Mouse (Mus musculus): ENCODE data around the gene Timp3. TPM values are rescaled to one million over a fixed set of nuclear protein-coding genes. Genes with fewer than 3 reads are reported as not detected.

The Timp3 gene
- polyA plus RNA-seq, 1 experiment from 2014 or later: 18.0 TPM

GRCm38 (mm10) chr10:86343362-86343761 is 43.2 kb downstream of the Timp3 start:
- no peak overlapping the region for H3K27ac ChIP-seq
- H3K4me3 ChIP-seq (replicated peaks): no peak overlapping the region
- H3K9me3 ChIP-seq: no peaks in the 10 kb centered on the region
- ATAC-seq (ENCODE audit: low FRiP score): no peak
- 0 out of 2 replicates have a peak, but pooled peaks cover 4% of the 10 kb centered on the region for H3K36me3 ChIP-seq (replicated peaks)
- peaks cover 18% of the 10 kb centered on the region for H3K4me1 ChIP-seq
- 88% methylated on average over 6 of the region's 6 CpGs for WGBS
- no peak overlapping the region for H3K4me2 ChIP-seq
- no peaks in the 10 kb centered on the region for H3K27me3 ChIP-seq
- H3K9ac ChIP-seq: no peak overlapping the region

- H3K27me3 ChIP-seq: no peaks in the 10 kb centered on the region
- 93% methylated on average over 7 of the region's 7 CpGs for WGBS
- H3K9me3 ChIP-seq: no peaks in the 10 kb centered on the region
- H3K4me1 ChIP-seq: peaks cover 17% of the 10 kb centered on the region
- H3K9ac ChIP-seq: no peak overlapping the region
- no peak overlapping the region for H3K4me3 ChIP-seq (replicated peaks)
- 0 out of 2 replicates have a peak, but pooled peaks cover 4% of the 10 kb centered on the region for H3K36me3 ChIP-seq (replicated peaks)
- no peak overlapping the region for H3K4me2 ChIP-seq
- ATAC-seq (ENCODE audit: low FRiP score): no peak
- no peak overlapping the region for H3K27ac ChIP-seq
These were observed 43.8 kb downstream of the Timp3 start for GRCm38 (mm10) chr10:86343931-86344330.

DNA sequence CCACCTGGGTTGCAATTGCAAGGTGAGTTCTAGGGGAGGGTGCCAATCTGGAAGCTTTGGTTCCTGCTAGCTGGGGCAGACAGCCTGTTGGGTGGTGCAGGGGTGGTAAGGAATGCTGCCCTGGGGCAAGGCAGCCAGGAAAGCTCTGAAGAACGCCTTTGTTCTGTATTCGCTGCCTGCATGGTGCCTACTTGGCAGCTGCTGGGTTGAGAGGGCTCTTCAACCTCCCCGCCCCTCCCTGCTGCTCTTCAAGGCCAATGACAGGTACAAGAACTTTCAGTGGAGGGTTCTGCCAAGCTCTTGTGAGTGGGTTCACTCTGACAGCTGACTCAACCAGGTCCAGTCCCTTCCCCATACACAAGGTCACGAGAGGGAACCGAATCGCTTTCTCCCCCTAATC is 44.5 kb downstream of the Timp3 start:
- Histone ChIP-seq H3K36me3 (replicated peaks) (0 out of 2 replicates have a peak, but pooled peaks cover 4% of the 10 kb centered on the region), H3K4me3 (replicated peaks) (no peak overlapping the region), H3K27me3 (no peaks in the 10 kb centered on the region), H3K9me3 (no peaks in the 10 kb centered on the region), H3K27ac (no peak overlapping the region), H3K4me1 (peaks cover 17% of the 10 kb centered on the region), H3K4me2 (no peak overlapping the region), H3K9ac (no peak overlapping the region)
- no peak for ATAC-seq (ENCODE audit: low FRiP score)
- WGBS: 81% methylated on average over 6 of the region's 6 CpGs

- 90% methylated on average over 9 of the region's 9 CpGs for WGBS
- 0 out of 2 replicates have a peak, but pooled peaks cover 4% of the 10 kb centered on the region for H3K36me3 ChIP-seq (replicated peaks)
- ATAC-seq (ENCODE audit: low FRiP score): no peak
- no peak overlapping the region for H3K9ac ChIP-seq
- H3K4me2 ChIP-seq: no peak overlapping the region
- no peaks in the 10 kb centered on the region for H3K9me3 ChIP-seq
- H3K4me3 ChIP-seq (replicated peaks): no peak overlapping the region
- H3K4me1 ChIP-seq: peaks cover 17% of the 10 kb centered on the region
- H3K27ac ChIP-seq: no peak overlapping the region
- H3K27me3 ChIP-seq: no peaks in the 10 kb centered on the region
These were observed 45.5 kb downstream of the Timp3 start for GRCm38 (mm10) chr10:86345645-86346044.

GRCm38 (mm10) chr10:86346235-86346840 is 46.2 kb downstream of the Timp3 start:
- Histone ChIP-seq H3K4me1 (peaks cover 17% of the 10 kb centered on the region), H3K9ac (no peak overlapping the region), H3K4me3 (replicated peaks) (no peak overlapping the region), H3K27me3 (no peaks in the 10 kb centered on the region), H3K36me3 (replicated peaks) (0 out of 2 replicates have a peak, but pooled peaks cover 4% of the 10 kb centered on the region), H3K9me3 (no peaks in the 10 kb centered on the region), H3K27ac (no peak overlapping the region), H3K4me2 (no peak overlapping the region)
- ATAC-seq (ENCODE audit: low FRiP score): no peak
- WGBS: 82% methylated on average over 3 of the region's 3 CpGs

- 86% methylated on average over 2 of the region's 2 CpGs for WGBS
- Histone ChIP-seq H3K4me2 (no peak overlapping the region), H3K36me3 (replicated peaks) (no peaks in the 10 kb centered on the region), H3K4me3 (replicated peaks) (no peak overlapping the region), H3K27me3 (no peaks in the 10 kb centered on the region), H3K27ac (no peak overlapping the region), H3K9me3 (no peaks in the 10 kb centered on the region), H3K4me1 (no peaks in the 10 kb centered on the region), H3K9ac (no peak overlapping the region)
- ATAC-seq (ENCODE audit: low FRiP score): no peak
These were observed 51.1 kb downstream of the Timp3 start for GRCm38 (mm10) chr10:86351287-86351686.

DNA sequence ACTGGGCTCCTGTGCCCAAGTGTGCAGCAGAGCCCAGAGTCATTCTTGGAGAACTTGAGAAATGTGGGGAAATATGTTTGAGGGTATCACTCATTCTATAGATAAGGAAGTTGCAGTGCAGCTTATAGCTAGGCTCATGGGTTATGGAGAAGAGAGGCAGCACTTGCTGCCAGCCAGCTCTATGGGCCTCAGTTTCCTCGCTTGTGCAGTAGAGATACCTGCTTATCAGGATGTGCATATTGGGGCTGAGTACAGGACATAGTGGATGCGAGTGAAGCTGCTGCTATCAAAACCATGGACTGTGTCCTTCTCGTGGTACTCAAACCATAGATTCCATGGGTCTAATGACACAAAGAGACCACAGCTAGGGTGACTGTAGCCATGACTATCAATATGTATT is 52.3 kb downstream of the Timp3 start:
- no peak overlapping the region for H3K9ac ChIP-seq
- no peaks in the 10 kb centered on the region for H3K36me3 ChIP-seq (replicated peaks)
- H3K27me3 ChIP-seq: no peaks in the 10 kb centered on the region
- H3K4me3 ChIP-seq (replicated peaks): no peak overlapping the region
- no peak overlapping the region for H3K4me2 ChIP-seq
- H3K9me3 ChIP-seq: no peaks in the 10 kb centered on the region
- no peak overlapping the region for H3K27ac ChIP-seq
- 98% methylated on average over 3 of the region's 3 CpGs for WGBS
- no peaks in the 10 kb centered on the region for H3K4me1 ChIP-seq
- no peak for ATAC-seq (ENCODE audit: low FRiP score)

- Histone ChIP-seq H3K4me2 (no peak overlapping the region), H3K27ac (no peak overlapping the region), H3K36me3 (replicated peaks) (no peaks in the 10 kb centered on the region), H3K9me3 (no peaks in the 10 kb centered on the region), H3K27me3 (no peaks in the 10 kb centered on the region), H3K9ac (no peak overlapping the region), H3K4me1 (no peaks in the 10 kb centered on the region), H3K4me3 (replicated peaks) (no peak overlapping the region)
- WGBS: 59% methylated on average over 5 of the region's 5 CpGs
- ATAC-seq (ENCODE audit: low FRiP score): no peak
These were observed 56.8 kb downstream of the Timp3 start for GRCm38 (mm10) chr10:86356819-86357563.

DNA sequence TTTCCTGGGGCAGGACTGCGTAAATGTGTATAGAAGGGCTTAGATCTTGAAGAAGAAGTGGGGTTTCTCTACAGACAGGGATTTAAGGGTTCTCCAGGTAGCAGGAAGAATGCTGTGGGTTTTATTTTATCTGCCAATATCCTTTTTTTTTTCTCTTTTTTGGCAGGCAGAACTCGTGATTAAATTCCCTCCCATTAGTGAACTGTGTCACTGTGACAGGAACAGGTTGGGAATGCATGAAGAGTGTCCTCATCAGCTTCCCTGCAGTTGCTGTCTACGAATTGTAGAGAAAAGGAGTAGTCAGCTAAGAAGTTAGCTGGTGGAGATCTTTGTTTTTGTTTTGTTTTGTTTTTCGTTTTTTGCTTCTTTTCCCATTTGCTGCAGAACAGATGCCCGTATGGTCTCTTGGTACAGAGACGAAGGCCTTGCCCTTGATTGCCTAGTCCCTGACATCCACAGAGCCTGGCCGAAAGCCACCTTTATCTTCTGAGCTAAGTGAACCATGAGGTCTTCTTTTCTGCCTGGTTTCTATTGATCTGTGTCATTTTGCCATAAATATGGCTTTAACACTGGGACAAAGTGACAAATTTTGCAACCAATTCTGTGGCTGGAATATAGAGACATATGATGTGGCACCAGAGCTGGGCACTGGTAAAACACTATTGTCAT is 58.3 kb downstream of the Timp3 start:
- no peaks in the 10 kb centered on the region for H3K9me3 ChIP-seq
- H3K4me1 ChIP-seq: no peaks in the 10 kb centered on the region
- WGBS: 86% methylated on average over 7 of the region's 7 CpGs
- no peak overlapping the region for H3K27ac ChIP-seq
- no peaks in the 10 kb centered on the region for H3K27me3 ChIP-seq
- no peak for ATAC-seq (ENCODE audit: low FRiP score)
- no peak overlapping the region for H3K4me3 ChIP-seq (replicated peaks)
- H3K9ac ChIP-seq: no peak overlapping the region
- H3K4me2 ChIP-seq: no peak overlapping the region
- H3K36me3 ChIP-seq (replicated peaks): no peaks in the 10 kb centered on the region

DNA sequence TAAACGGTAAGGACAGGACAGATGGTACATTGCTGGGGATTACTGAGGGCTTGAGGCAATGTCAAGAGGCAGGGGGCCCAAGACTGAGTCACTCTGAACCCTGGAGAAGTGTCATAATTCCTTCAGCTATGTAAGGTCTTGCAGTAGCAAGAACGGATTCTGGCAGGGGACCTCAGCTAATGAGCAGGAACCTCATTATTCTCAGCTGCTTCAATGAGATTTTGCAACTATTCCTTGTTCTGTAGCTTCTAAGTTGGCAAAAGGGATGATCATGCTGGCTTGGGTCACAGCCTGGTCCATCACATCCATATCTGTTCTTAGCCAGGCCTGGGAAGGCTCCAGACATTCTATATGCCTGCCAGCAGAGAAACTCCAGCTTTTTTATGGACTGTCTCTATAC is 59.0 kb downstream of the Timp3 start:
- no peak for ATAC-seq (ENCODE audit: low FRiP score)

GRCm38 (mm10) chr10:86359699-86360098 is 59.5 kb downstream of the Timp3 start:
- no peak overlapping the region for H3K4me2 ChIP-seq
- H3K9me3 ChIP-seq: no peaks in the 10 kb centered on the region
- no peaks in the 10 kb centered on the region for H3K4me1 ChIP-seq
- no peak overlapping the region for H3K9ac ChIP-seq
- no peaks in the 10 kb centered on the region for H3K27me3 ChIP-seq
- H3K4me3 ChIP-seq (replicated peaks): no peak overlapping the region
- no peaks in the 10 kb centered on the region for H3K36me3 ChIP-seq (replicated peaks)
- H3K27ac ChIP-seq: no peak overlapping the region
- ATAC-seq (ENCODE audit: low FRiP score): no peak
- 74% methylated on average over 4 of the region's 4 CpGs for WGBS

More for the DNA sequence above, 59.0 kb downstream of the Timp3 start:
- 71% methylated on average over 2 of the region's 2 CpGs for WGBS
- H3K27ac ChIP-seq: no peak overlapping the region
- no peak overlapping the region for H3K4me3 ChIP-seq (replicated peaks)
- no peaks in the 10 kb centered on the region for H3K27me3 ChIP-seq
- no peak overlapping the region for H3K9ac ChIP-seq
- no peaks in the 10 kb centered on the region for H3K36me3 ChIP-seq (replicated peaks)
- H3K4me1 ChIP-seq: no peaks in the 10 kb centered on the region
- no peaks in the 10 kb centered on the region for H3K9me3 ChIP-seq
- no peak overlapping the region for H3K4me2 ChIP-seq

DNA sequence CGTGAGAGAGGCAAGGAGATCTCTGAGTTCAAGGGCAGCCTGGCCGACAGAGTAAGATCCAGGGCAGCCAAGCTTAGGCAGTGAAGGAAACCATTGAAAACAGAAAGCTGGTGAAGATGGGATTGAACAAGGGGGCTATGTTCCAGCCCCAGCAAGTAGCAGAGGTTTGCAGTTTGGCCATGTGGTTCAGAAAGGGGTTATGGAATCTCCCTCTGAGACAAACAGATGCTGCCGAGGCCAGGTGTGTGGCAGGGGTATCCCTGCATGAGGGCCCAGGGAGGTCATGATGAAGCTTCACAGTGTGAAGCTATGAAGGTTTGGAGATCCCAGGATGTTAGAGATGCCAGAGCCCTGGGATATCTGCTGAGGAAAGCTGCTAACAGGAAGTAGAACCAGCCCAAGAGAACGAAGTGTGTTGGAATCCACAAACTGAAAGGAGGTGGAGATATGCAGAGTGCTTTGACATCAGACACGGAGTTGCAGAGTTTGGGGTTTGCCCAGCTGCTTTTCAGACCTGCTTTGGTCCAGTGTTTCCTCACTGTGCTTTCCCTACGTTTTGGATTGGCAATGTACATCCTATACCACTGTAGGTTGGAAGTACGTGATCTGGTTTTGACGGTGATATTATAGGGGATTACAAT is 63.6 kb downstream of the Timp3 start:
- Histone ChIP-seq H3K27me3 (no peaks in the 10 kb centered on the region), H3K4me3 (replicated peaks) (no peak overlapping the region), H3K4me2 (no peak overlapping the region), H3K9me3 (no peaks in the 10 kb centered on the region), H3K4me1 (no peaks in the 10 kb centered on the region), H3K36me3 (replicated peaks) (no peaks in the 10 kb centered on the region), H3K27ac (no peak overlapping the region), H3K9ac (no peak overlapping the region)
- ATAC-seq (ENCODE audit: low FRiP score): no peak
- 83% methylated on average over 8 of the region's 8 CpGs for WGBS

Data from forebrain, embryonic 12.5 days (tissue).